Mouse (Mus musculus) stomach, postnatal 0 days (tissue): Measurements from ENCODE around the gene Tspan13.

Source experiments
- CTCF ChIP-seq: IDR thresholded peaks from 2 replicates; pipeline ENCODE4 v1.5.1; 2016; ENCODE audit warnings: antibody characterized with exemption, low read depth, mild to moderate bottlenecking, moderate library complexity
- EP300 ChIP-seq: optimal IDR thresholded peaks from 2 replicates; pipeline ENCODE3; 2016; ENCODE audit warnings: antibody characterized with exemption

DNA sequence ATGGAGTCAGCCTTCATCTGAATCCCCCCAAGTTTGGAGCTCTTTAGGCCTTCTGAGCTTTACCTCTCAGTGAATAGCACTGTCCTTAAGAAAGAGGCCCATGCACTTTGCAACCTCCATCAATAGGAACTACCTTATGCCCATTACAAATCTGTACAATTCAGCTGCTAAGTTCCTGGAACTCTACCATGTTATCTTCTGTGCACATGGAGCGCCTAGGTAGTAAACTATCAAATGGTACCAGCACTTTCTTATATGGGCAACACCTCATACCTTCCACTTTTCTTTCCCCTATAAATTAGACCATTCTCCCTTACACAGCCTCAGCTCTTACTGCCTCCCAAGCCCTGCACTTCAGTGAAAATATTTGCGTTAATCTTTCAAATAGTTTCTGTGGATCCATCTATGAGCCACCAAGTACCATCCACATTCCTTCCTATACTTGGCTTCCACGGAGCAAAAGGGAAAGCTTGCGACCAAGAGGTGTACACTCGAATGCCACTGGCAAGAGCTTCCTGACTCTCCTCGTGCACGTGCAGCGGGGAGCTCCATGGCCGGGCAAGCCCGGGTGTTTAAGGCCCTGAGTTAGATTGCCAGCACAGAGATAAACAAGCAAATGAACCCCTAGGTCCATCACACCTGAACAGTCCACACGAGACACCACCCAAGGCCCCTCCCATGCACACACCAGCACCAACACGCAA lies 11.5 kb downstream of the Tspan13 start:
- TF ChIP-seq CTCF (no peak), EP300 (no peak)
